ENCODE assay signal across 11 mouse cellular contexts in the genomic region with DNA sequence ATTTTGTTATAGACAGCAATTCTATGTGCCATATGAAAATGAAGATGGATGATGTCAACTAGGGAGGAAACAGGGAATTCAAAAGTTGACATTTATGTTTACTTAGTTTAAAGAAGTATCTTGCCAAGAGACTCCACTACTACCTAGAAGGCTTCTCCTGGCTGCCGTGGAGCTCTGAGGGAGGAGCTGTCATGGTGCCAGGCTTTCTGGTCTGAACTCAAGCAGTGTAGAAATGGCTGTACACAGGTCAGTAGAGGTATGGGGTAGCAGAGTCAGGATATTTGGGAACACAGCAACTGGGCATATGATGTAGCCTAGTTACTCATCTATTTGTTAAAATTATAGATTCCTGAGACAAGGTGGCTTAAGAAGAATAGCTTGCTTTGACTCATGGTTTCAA.
A peak's percentile ranks its signal among the peaks of the same experiment; 100 is the strongest.
DNase-seq lines count a peak whose midpoint lies in the region.
"Had no signal": no experiment of that assay in that cellular context is flagged by ENCODE, and none has a peak within 500 bp of the region (broad histone marks: within the 10 kb centered on the region; RNA-seq: fewer than 3 reads in every experiment).

No protein-coding gene starts in this region.

- DNase-seq in adrenal gland, postnatal 10 days, result peak; percentile 65
- DNase-seq in adrenal gland, adult 8-10 months, result no peak
- DNase-seq in cerebellum, postnatal 25 days, result peak; percentile 27 to 63
- DNase-seq in cerebellum, adult 9-11 months, result no peak
- peak; percentile 12 for DNase-seq in kidney, adult 11 months
- DNase-seq in kidney, postnatal 10 days, result no peak
- DNase-seq in adrenal gland, postnatal 36 days, result peak; percentile 2 to 45
- no peak for DNase-seq in gastrocnemius, adult 18-20 months (ENCODE audit: low spot score)
- DNase-seq: gastrocnemius, postnatal 36 days; heart, adult 18-20 months; kidney, postnatal 14 days had no signal

Comparison
In these comparisons a context has a peak if more than half of its experiments do, and no peak if none do; other contexts are left out.
1. DNase-seq: peak in adrenal gland, postnatal 10 days (single experiment), cerebellum, postnatal 25 days (2 of 2), kidney, adult 11 months (single experiment) and adrenal gland, postnatal 36 days (2 of 2); none in adrenal gland, adult 8-10 months (single experiment), cerebellum, adult 9-11 months (single experiment), kidney, postnatal 10 days (single experiment) and gastrocnemius, adult 18-20 months (single experiment).